Mouse (Mus musculus) G1E (cell line): ENCODE results near the gene Rara. TPM values are rescaled to one million over a fixed set of nuclear protein-coding genes. Genes with fewer than 3 reads are reported as not detected.
A peak's percentile ranks its signal among the peaks of the same experiment; 100 is the strongest.

Experiments
- ATAC-seq: 2 replicates; pipeline ENCODE4 v1.8.0; 2016; ENCODE audit warnings: mild to moderate bottlenecking; ENCODE audit not compliant: insufficient number of reproducible peaks, poor library complexity, low FRiP score, severe bottlenecking; ENCODE audit errors: extremely low read depth
- DNase-seq: peaks from one replicate; pipeline ENCODE4 v3.0.0; 2012; ENCODE audit warnings: low spot score
- H3K27me3 ChIP-seq: 2 replicates; pipeline ENCODE4 v1.6.1; 2012; ENCODE audit warnings: mild to moderate bottlenecking, low read length, inconsistent platforms; ENCODE audit not compliant: insufficient read depth
- H3K36me3 ChIP-seq: replicated peaks from 2 replicates; pipeline ENCODE3; 2012; ENCODE audit warnings: mild to moderate bottlenecking, inconsistent platforms
- H3K4me1 ChIP-seq: 2 replicates; pipeline ENCODE4 v1.6.1; 2012; ENCODE audit warnings: low read depth, low read length, inconsistent platforms, mixed read lengths; ENCODE audit not compliant: insufficient read depth
- H3K4me3 ChIP-seq: 2 replicates; pipeline ENCODE4 v1.5.1; 2012; ENCODE audit warnings: low read depth, mild to moderate bottlenecking, inconsistent platforms, low read length, moderate library complexity, mixed read lengths
- H3K9me3 ChIP-seq: replicated peaks from 2 replicates; pipeline ENCODE4 v1.6.1; 2012; ENCODE audit warnings: inconsistent platforms
- CTCF ChIP-seq: IDR thresholded peaks from 2 replicates; pipeline ENCODE4 v1.5.1; 2012; ENCODE audit warnings: low read depth, low read length, inconsistent platforms, mixed read lengths
- GATA1 ChIP-seq: IDR thresholded peaks from 2 replicates; pipeline ENCODE4 v1.6.1; 2012; ENCODE audit warnings: borderline replicate concordance, low read length, inconsistent platforms, mixed read lengths
- GATA2 ChIP-seq: IDR thresholded peaks from 2 replicates; pipeline ENCODE4 v1.6.1; 2012; ENCODE audit warnings: low read depth, low read length, inconsistent platforms, borderline replicate concordance
- POLR2AphosphoS5 ChIP-seq: IDR thresholded peaks from 2 replicates; pipeline ENCODE4 v1.6.1; 2012; ENCODE audit warnings: low read depth, low read length, inconsistent platforms; ENCODE audit not compliant: insufficient replicate concordance
- TAL1 ChIP-seq: conservative IDR thresholded peaks from 2 replicates; pipeline ENCODE4 v1.6.1; 2012; ENCODE audit warnings: low read depth, low read length, inconsistent platforms, mixed read lengths
- polyA plus RNA-seq: library from polyadenylated mRNA; stranded (reverse); fragments of >175 nt; gene quantifications from 2 replicates; pipeline ENCODE4 v1.2.3, GENCODE M21; 2012
- total RNA-seq, 2 experiments: library from RNA; stranded (forward) in 1 of 2; stranded (reverse) in 1 of 2; fragments of 200-1000 nt in 1 of 2; fragments of >200 nt in 1 of 2; fragmentation: Nextera tagmentation in 1 of 2; gene quantifications; 2 replicates each; pipeline ENCODE4 v1.2.3; 2014 to 2017

Rara gene
- total RNA-seq (2014; fragmentation: Nextera tagmentation), result 109 and 110 TPM in 2 replicates
- 16.9 and 17.1 TPM in 2 replicates for total RNA-seq (2017)
- polyA plus RNA-seq, result 84.4 and 103 TPM in 2 replicates

DNA sequence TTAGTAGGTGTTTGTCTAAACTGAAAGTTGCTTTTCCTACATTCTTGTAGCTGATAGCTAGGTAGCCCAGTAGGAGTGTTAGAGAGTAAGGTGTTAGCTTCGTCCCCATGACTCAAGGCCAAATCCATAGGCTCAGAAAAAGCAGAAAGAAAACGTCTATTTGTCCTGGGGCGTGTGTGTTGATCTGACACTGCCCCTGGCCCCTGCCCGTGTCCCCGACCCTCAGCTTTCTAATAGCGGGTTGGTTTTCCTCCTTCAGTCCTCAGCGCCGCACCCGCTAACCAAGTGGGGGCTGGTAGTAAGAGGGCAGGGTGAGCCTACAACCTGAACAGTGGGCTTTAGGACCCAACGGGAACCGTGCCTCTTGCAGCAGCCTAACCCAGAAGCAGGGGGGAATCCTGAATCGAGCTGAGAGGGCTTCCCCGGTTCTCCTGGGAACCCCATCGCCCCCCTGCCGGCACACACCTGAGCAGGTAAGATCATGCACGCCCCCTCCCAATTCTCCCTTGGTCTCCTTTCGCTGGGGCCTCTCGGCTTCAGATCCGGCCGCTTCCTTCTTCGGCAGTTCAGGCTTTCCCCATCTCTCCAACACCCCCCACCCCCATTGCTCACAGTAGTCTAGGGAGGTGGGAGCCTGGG is at the start of gene Rara:
TSS of gene Rara (plus strand) at position 381 of the 639 bp plus-strand sequence.
- TF ChIP-seq POLR2AphosphoS5 (no peak), CTCF (no peak), GATA2 (no peak), GATA1 (no peak), TAL1 (no peak)
- Histone ChIP-seq H3K9me3 (no peaks in the 10 kb centered on the region), H3K36me3 (peaks cover 36% of the 10 kb centered on the region), H3K27me3 (peaks cover 11% of the 10 kb centered on the region; the same call in 1 of the 2 replicates), H3K4me1 (peaks cover 98% of the 10 kb centered on the region), H3K4me3 (peak within 1 kb of the TSS; percentile 59)
- no peak for ATAC-seq
- DNase-seq, result no peak

DNA sequence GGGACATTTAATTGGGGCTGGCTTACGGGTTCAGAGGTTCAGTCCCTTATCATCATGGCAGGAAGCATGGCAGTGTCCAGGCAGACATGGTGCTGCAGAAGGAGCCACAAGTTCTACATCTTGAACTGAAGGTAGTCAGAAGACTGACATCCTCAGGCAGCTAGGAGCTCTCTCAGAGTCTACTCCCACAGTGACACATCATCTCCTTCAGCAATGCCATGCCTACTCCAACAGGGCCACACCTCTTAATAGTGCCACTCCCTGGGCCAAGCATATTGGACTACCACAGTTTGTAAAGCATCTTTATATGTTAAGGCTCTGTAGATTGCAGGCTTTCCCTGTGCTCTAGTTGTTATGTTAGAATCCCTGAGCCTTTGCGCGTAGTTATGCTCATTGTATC is 39.9 kb upstream of the Rara start:
- ATAC-seq, result no peak
- Histone ChIP-seq H3K4me3 (no peak overlapping the region), H3K9me3 (no peaks in the 10 kb centered on the region), H3K27me3 (no peaks in the 10 kb centered on the region), H3K36me3 (peaks cover 98% of the 10 kb centered on the region), H3K4me1 (no peaks in the 10 kb centered on the region)
- no peak for DNase-seq
- TF ChIP-seq GATA2 (no peak), GATA1 (no peak), POLR2AphosphoS5 (no peak), TAL1 (no peak), CTCF (no peak)

DNA sequence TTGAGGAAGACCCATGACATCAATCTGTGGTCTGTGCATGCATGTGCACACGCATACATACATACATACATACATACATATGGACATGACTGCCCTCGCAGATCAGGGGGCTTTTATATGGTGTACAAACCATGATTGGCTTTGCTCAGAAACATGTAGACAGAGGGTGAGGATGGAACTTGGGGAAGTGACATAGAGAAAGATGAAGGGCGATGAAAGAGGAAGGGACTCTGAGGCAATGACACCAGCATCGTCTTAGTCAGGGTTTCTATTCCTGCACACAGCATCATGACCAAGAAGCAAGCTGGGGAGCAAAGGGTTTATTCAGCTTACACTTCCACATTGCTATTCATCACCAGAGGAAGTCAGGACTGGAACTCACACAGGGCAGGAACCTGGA is 38.5 kb upstream of the Rara start:
- H3K9me3 ChIP-seq, result no peaks in the 10 kb centered on the region
- no peak overlapping the region for H3K4me3 ChIP-seq
- H3K36me3 ChIP-seq, result peaks cover 99% of the 10 kb centered on the region
- TF ChIP-seq GATA2, result no peak
- no peak for TF ChIP-seq POLR2AphosphoS5
- TF ChIP-seq TAL1, result no peak
- TF ChIP-seq CTCF, result no peak
- no peak for TF ChIP-seq GATA1
- H3K4me1 ChIP-seq, result peaks cover 3% of the 10 kb centered on the region; the same call in 1 of the 2 replicates
- no peak for ATAC-seq
- H3K27me3 ChIP-seq, result no peaks in the 10 kb centered on the region
- no peak for DNase-seq

DNA sequence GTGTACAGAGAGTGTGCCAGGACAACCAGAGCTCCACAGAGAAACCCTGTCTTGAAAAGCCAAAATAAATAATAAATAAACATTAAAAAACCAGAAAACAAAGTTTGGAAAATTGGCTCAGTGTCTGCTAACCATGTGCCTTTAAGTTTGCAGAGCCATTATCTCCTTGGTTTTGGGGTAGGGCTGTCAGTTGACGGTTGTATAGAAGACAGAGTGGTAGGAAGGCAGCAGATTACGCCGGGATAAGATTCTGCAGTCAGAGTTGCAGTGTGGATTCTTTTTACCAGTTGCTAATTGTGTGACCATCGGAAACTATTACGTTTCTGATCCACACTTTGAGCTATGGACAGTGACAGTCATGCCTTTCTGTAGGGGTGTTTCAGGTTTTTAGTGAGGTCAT is 37.6 kb upstream of the Rara start:
- H3K36me3 ChIP-seq, result peaks cover 97% of the 10 kb centered on the region
- ATAC-seq, result no peak

DNA sequence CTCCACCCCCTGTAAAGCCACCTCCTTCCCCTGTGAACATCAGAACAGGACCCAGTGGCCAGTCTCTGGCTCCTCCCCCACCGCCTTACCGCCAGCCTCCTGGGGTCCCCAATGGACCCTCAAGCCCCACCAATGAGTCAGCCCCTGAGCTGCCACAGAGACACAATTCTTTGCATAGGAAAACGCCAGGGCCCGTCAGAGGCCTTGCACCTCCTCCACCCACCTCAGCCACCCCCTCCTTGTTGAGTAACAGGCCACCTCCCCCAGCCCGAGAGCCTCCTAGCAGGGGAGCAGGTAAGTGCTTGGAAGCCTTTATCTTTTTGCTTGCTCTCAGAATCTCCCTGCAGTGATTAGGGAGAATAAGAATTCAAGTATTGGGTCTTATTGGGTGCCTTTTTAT is 35.2 kb upstream of the Rara start:
- no peaks in the 10 kb centered on the region for H3K27me3 ChIP-seq
- no peak for DNase-seq
- no peak overlapping the region for H3K4me3 ChIP-seq
- no peaks in the 10 kb centered on the region for H3K9me3 ChIP-seq
- ATAC-seq, result no peak
- H3K36me3 ChIP-seq, result peaks cover 98% of the 10 kb centered on the region
- TF ChIP-seq TAL1 (no peak), POLR2AphosphoS5 (no peak), GATA1 (no peak), GATA2 (no peak), CTCF (no peak)
- peaks cover 5% of the 10 kb centered on the region; the same call in 1 of the 2 replicates for H3K4me1 ChIP-seq

More for the DNA sequence above, 37.6 kb upstream of the Rara start:
- no peak overlapping the region for H3K4me3 ChIP-seq
- peaks cover 5% of the 10 kb centered on the region; the same call in 1 of the 2 replicates for H3K4me1 ChIP-seq
- H3K27me3 ChIP-seq, result no peaks in the 10 kb centered on the region
- no peak for DNase-seq
- no peaks in the 10 kb centered on the region for H3K9me3 ChIP-seq
- TF ChIP-seq POLR2AphosphoS5 (no peak), TAL1 (no peak), GATA1 (no peak), CTCF (no peak), GATA2 (no peak)

DNA sequence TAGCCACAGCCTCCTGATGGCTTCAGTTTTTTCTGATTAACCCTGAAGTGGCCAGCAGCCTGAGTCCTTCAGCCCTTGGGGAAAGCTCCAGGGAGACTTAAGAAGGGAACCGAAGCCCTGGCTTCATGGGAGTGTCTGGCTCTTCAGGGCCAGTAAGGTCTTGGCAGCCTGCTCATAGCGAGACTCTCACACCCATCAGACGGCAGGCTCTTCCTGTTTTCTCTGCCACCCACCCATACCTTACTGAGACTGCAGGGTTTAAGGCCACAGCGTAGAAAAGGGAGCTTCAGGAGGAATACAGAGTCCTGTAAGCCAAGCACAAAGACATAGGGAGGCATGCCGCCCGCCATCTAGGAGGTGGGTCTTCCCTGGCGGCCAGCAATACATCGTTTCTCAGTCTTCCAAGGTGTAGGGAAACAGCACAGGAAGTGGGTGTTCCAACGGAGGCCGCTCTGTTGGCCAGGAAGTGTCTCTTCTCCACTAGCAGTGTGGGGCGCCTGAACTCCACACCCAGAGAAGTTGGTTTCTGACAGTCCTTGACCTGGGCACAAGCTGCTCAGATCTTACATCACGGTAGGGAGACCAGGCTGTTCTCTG is 27.0 kb upstream of the Rara start:
- Histone ChIP-seq H3K9me3 (no peaks in the 10 kb centered on the region), H3K36me3 (peaks cover 83% of the 10 kb centered on the region), H3K4me3 (no peak overlapping the region), H3K4me1 (peaks cover 49% of the 10 kb centered on the region), H3K27me3 (no peaks in the 10 kb centered on the region)
- DNase-seq (no peak), ATAC-seq (no peak)
- TF ChIP-seq GATA2 (no peak), GATA1 (no peak), TAL1 (no peak), POLR2AphosphoS5 (no peak), CTCF (no peak)
